Mouse (Mus musculus) myocyte (in vitro differentiated cells): ENCODE data around the gene 1110008L16Rik.

Experiments used
- E2F4 ChIP-seq: IDR thresholded peaks from one replicate; pipeline ENCODE4 v1.6.1; 2011; ENCODE audit warnings: mild to moderate bottlenecking, control low read depth, moderate library complexity; ENCODE audit not compliant: insufficient read depth
- MAX ChIP-seq: IDR thresholded peaks from one replicate; pipeline ENCODE4 v1.6.1; 2011; ENCODE audit warnings: low read depth, mild to moderate bottlenecking, control low read depth
- MYOD1 ChIP-seq, 3 experiments: IDR thresholded peaks; one replicate each; pipeline ENCODE4 v1.6.1; 2011; ENCODE audit warnings: control low read depth in 2 of 3, low read depth in 2 of 3, mild to moderate bottlenecking in 2 of 3, moderate library complexity in 1 of 3; ENCODE audit not compliant: insufficient read length in 2 of 3, control insufficient read depth in 1 of 3
- MYOG ChIP-seq, 3 experiments: IDR thresholded peaks; one replicate each; pipeline ENCODE4 v1.6.1; 2011; ENCODE audit warnings: control low read depth in 2 of 3, low read depth in 2 of 3, mild to moderate bottlenecking in 2 of 3; ENCODE audit not compliant: insufficient read length in 2 of 3, control insufficient read depth in 1 of 3, insufficient read depth in 1 of 3
- POLR2A ChIP-seq: IDR thresholded peaks from one replicate; pipeline ENCODE4 v1.6.1; 2011; ENCODE audit warnings: low read depth, mild to moderate bottlenecking, control low read depth, moderate library complexity; ENCODE audit not compliant: insufficient read length
- TCF3 ChIP-seq: IDR thresholded peaks from one replicate; pipeline ENCODE4 v1.6.1; 2011; ENCODE audit warnings: low read depth, control low read depth; ENCODE audit not compliant: insufficient read length

- TF ChIP-seq MYOG (IDR thresholded peaks at IDR 0.05; ENCODE audit: control insufficient read depth in 1 of 3, insufficient read depth in 1 of 3, insufficient read length in 2 of 3, low read depth in 2 of 3) (no peak), MYOD1 (IDR thresholded peaks at IDR 0.05; ENCODE audit: control insufficient read depth in 1 of 3, insufficient read length in 2 of 3, low read depth in 2 of 3) (no peak), TCF3 (no peak), POLR2A (no peak), MAX (no peak), E2F4 (no peak)
Measured at GRCm38 (mm10) chr12:55299336-55299735, at the start of gene 1110008L16Rik.
